Mouse (Mus musculus): ENCODE results near the gene Lpin1.
A peak's percentile ranks its signal among the peaks of the same experiment; 100 is the strongest.

The Lpin1 gene

GRCm38 (mm10) chr12:16571278-16571677 is 39.5 kb downstream of the Lpin1 start:
- no peak for DNase-seq (ENCODE audit: low spot score in 2 of 2)

- no peak for DNase-seq (ENCODE audit: low spot score in 2 of 2)
Measured at GRCm38 (mm10) chr12:16570371-16571060, 40.2 kb downstream of the Lpin1 start.

- no peak for DNase-seq (ENCODE audit: low spot score in 2 of 2)
Measured at GRCm38 (mm10) chr12:16568936-16569650, 41.7 kb downstream of the Lpin1 start.

GRCm38 (mm10) chr12:16568496-16568895 is 42.3 kb downstream of the Lpin1 start:
- DNase-seq (ENCODE audit: low spot score in 2 of 2): peak in 1 of 2 experiments; percentile 70

GRCm38 (mm10) chr12:16568090-16568489 is 42.7 kb downstream of the Lpin1 start:
- DNase-seq (ENCODE audit: low spot score in 2 of 2): no peak

GRCm38 (mm10) chr12:16563427-16563826 is 47.3 kb downstream of the Lpin1 start:
- DNase-seq (ENCODE audit: low spot score in 2 of 2): peak in 1 of 2 experiments; percentile 69

GRCm38 (mm10) chr12:16562647-16563046 is 48.1 kb downstream of the Lpin1 start:
- no peak for DNase-seq (ENCODE audit: low spot score in 2 of 2)

GRCm38 (mm10) chr12:16562181-16562580 is 48.6 kb downstream of the Lpin1 start:
- DNase-seq (ENCODE audit: low spot score in 2 of 2): no peak

GRCm38 (mm10) chr12:16557271-16557670 is 53.5 kb downstream of the Lpin1 start:
- peak in 1 of 2 experiments; percentile 34 for DNase-seq (ENCODE audit: low spot score in 2 of 2)

GRCm38 (mm10) chr12:16554171-16554570 is 56.6 kb downstream of the Lpin1 start:
- DNase-seq (ENCODE audit: low spot score in 2 of 2): no peak

- no peak for DNase-seq (ENCODE audit: low spot score in 2 of 2)
Measured at GRCm38 (mm10) chr12:16552108-16552771, 58.5 kb downstream of the Lpin1 start.

GRCm38 (mm10) chr12:16550983-16551454 is 59.7 kb downstream of the Lpin1 start:
- DNase-seq (ENCODE audit: low spot score in 2 of 2): peak in 1 of 2 experiments; percentile 27

- DNase-seq (ENCODE audit: low spot score in 2 of 2): no peak
Measured at GRCm38 (mm10) chr12:16548824-16549375, 61.9 kb downstream of the Lpin1 start.

- no peak for DNase-seq (ENCODE audit: low spot score in 2 of 2)
Measured at GRCm38 (mm10) chr12:16541606-16542005, 69.2 kb downstream of the Lpin1 start.

GRCm38 (mm10) chr12:16540712-16541111 is 70.1 kb downstream of the Lpin1 start:
- no peak for DNase-seq (ENCODE audit: low spot score in 2 of 2)

GRCm38 (mm10) chr12:16539965-16540661 is 70.7 kb downstream of the Lpin1 start:
- no peak for DNase-seq (ENCODE audit: low spot score in 2 of 2)

- DNase-seq (ENCODE audit: low spot score in 2 of 2): peak; percentile 86 to 91
Measured at GRCm38 (mm10) chr12:16533331-16533828, 77.4 kb downstream of the Lpin1 start.

- no peak for DNase-seq (ENCODE audit: low spot score in 2 of 2)
Measured at GRCm38 (mm10) chr12:16532860-16533230, 77.9 kb downstream of the Lpin1 start.

- DNase-seq (ENCODE audit: low spot score in 2 of 2): peak in 1 of 2 experiments; percentile 33
Measured at GRCm38 (mm10) chr12:16531956-16532859, 78.6 kb downstream of the Lpin1 start.

GRCm38 (mm10) chr12:16528650-16529049 is 82.1 kb downstream of the Lpin1 start:
- DNase-seq (ENCODE audit: low spot score in 2 of 2): no peak
